Mouse (Mus musculus) embryo, embryonic 10 days (tissue): ENCODE measurements around the gene Lilra6.
"Not testable (repeated sequence)": the region's sequence is repeated elsewhere in the genome, so short reads cannot be mapped to it uniquely, and the experiment has no call there.

ENCODE experiments used
- DNase-seq: peaks from one replicate; pipeline ENCODE4 v3.0.0-alpha.2; 2015; ENCODE audit warnings: low spot score

Gene Lilra6

GRCm38 (mm10) chr7:3915387-3915786 is at the start of gene Lilra6:
Lilra6 (minus strand) TSS chr7:3915503.
- DNase-seq, result not testable (repeated sequence)

GRCm38 (mm10) chr7:3962017-3962416 is 46.7 kb upstream of the Lilra6 start:
- no peak for DNase-seq

GRCm38 (mm10) chr7:3957387-3957786 is 42.1 kb upstream of the Lilra6 start:
- DNase-seq, result no peak

GRCm38 (mm10) chr7:3949159-3949558 is 33.9 kb upstream of the Lilra6 start:
- no peak for DNase-seq

- DNase-seq, result no peak
Measured at GRCm38 (mm10) chr7:3948223-3948622, 32.9 kb upstream of the Lilra6 start.

- DNase-seq, result no peak
Measured at GRCm38 (mm10) chr7:3946117-3946516, 30.8 kb upstream of the Lilra6 start.

- DNase-seq, result no peak
Measured at GRCm38 (mm10) chr7:3940915-3941314, 25.6 kb upstream of the Lilra6 start.

- no peak for DNase-seq
Measured at GRCm38 (mm10) chr7:3939866-3940525, 24.7 kb upstream of the Lilra6 start.

GRCm38 (mm10) chr7:3935473-3935872 is 20.2 kb upstream of the Lilra6 start:
- DNase-seq, result not testable (repeated sequence)

GRCm38 (mm10) chr7:3903704-3904103 is 11.6 kb downstream of the Lilra6 start:
- no peak for DNase-seq

- DNase-seq, result not testable (repeated sequence)
Measured at GRCm38 (mm10) chr7:3898036-3898590, 17.2 kb downstream of the Lilra6 start, which contains the start of gene Gm14548. Gm14548 (minus strand) TSS chr7:3898120.

GRCm38 (mm10) chr7:3875032-3875431 is 40.3 kb downstream of the Lilra6 start:
- DNase-seq, result not testable (repeated sequence)
